Mouse (Mus musculus): ENCODE data around the gene Ghrhr.
A peak's percentile ranks its signal among the peaks of the same experiment; 100 is the strongest.

The Ghrhr gene

GRCm38 (mm10) chr6:55396176-55396575 is 20.1 kb downstream of the Ghrhr start:
- peak; percentile 48 for DNase-seq (ENCODE audit: low spot score)

- peak; percentile 31 for DNase-seq (ENCODE audit: low spot score)
Observed at GRCm38 (mm10) chr6:55396622-55397041, 20.5 kb downstream of the Ghrhr start.

- DNase-seq (ENCODE audit: low spot score): no peak
Observed at GRCm38 (mm10) chr6:55398869-55399628, 23.0 kb downstream of the Ghrhr start.

- no peak for DNase-seq (ENCODE audit: low spot score)
Observed at GRCm38 (mm10) chr6:55399910-55400309, 23.8 kb downstream of the Ghrhr start.

GRCm38 (mm10) chr6:55402041-55402776 is 26.1 kb downstream of the Ghrhr start:
- no peak for DNase-seq (ENCODE audit: low spot score)

- DNase-seq (ENCODE audit: low spot score): no peak
Observed at GRCm38 (mm10) chr6:55403411-55404309, 27.6 kb downstream of the Ghrhr start.

- DNase-seq (ENCODE audit: low spot score): no peak
Observed at GRCm38 (mm10) chr6:55404421-55404990, 28.4 kb downstream of the Ghrhr start.

- DNase-seq (ENCODE audit: low spot score): no peak
Observed at GRCm38 (mm10) chr6:55407345-55407744, 31.2 kb downstream of the Ghrhr start.

GRCm38 (mm10) chr6:55410119-55410775 is 34.2 kb downstream of the Ghrhr start:
- no peak for DNase-seq (ENCODE audit: low spot score)

GRCm38 (mm10) chr6:55410977-55411376 is 34.9 kb downstream of the Ghrhr start:
- DNase-seq (ENCODE audit: low spot score): peak; percentile 23

GRCm38 (mm10) chr6:55416202-55416601 is 40.1 kb downstream of the Ghrhr start:
- DNase-seq (ENCODE audit: low spot score): no peak

- DNase-seq (ENCODE audit: low spot score): no peak
Observed at GRCm38 (mm10) chr6:55418746-55419410, 42.8 kb downstream of the Ghrhr start.

- no peak for DNase-seq (ENCODE audit: low spot score)
Observed at GRCm38 (mm10) chr6:55420411-55420810, 44.3 kb downstream of the Ghrhr start.

GRCm38 (mm10) chr6:55420869-55421361 is 44.8 kb downstream of the Ghrhr start:
- no peak for DNase-seq (ENCODE audit: low spot score)

- DNase-seq (ENCODE audit: low spot score): no peak
Observed at GRCm38 (mm10) chr6:55432121-55432520, 56.0 kb downstream of the Ghrhr start.

GRCm38 (mm10) chr6:55434360-55434759 is 58.3 kb downstream of the Ghrhr start:
- peak; percentile 7 for DNase-seq (ENCODE audit: low spot score)

GRCm38 (mm10) chr6:55435266-55436159 is 59.4 kb downstream of the Ghrhr start:
- no peak for DNase-seq (ENCODE audit: low spot score)

GRCm38 (mm10) chr6:55437919-55438318 is 61.8 kb downstream of the Ghrhr start:
- no peak for DNase-seq (ENCODE audit: low spot score)
